Mouse (Mus musculus) bone marrow macrophage, adult 2 months (primary cell): Measurements from ENCODE around the gene Manba.

Experiments
- CTCF ChIP-seq: IDR thresholded peaks from 2 replicates; pipeline ENCODE4 v1.5.1; 2012; ENCODE audit warnings: low read depth, mild to moderate bottlenecking, low read length, moderate library complexity
- POLR2A ChIP-seq: IDR thresholded peaks from 2 replicates; pipeline ENCODE4 v1.6.1; 2012; ENCODE audit warnings: mild to moderate bottlenecking, low read depth, low read length, borderline replicate concordance

GRCm38 (mm10) chr3:135505369-135505909, 20.0 kb downstream of the Manba start:
- TF ChIP-seq POLR2A = no peak
- peak; percentile 87 for TF ChIP-seq CTCF
